In the genomic region with DNA sequence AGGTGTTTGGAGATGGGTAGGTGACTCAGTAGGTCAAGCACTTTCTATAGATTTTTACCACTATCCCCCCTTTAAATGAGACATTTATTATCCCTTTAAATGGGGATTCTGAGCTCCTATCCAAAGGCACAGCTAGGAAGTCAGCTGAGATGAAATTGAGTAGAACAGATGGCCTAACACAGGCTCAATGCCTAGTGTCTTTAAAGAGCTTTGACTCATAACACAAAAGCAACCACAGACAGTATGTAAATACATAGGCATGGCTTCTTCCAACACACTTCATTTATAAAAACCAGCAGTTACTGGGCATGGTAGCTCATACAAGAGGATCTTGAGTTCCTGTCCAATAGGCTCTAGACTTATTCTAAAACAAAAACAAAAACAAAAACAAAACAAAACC, we compare ENCODE assay signal across 25 mouse cellular contexts.
DNase-seq lines count a peak whose midpoint lies in the region; ATAC-seq lines count a peak whose summit lies in the region.
"Had no signal": no experiment of that assay in that cellular context is flagged by ENCODE, and none has a peak within 500 bp of the region (broad histone marks: within the 10 kb centered on the region; RNA-seq: fewer than 3 reads in every experiment).

No protein-coding gene starts in this region.

- no peaks in the 10 kb centered on the region for H3K4me1 ChIP-seq in hindbrain, embryonic 14.5 days (replicated peaks; ENCODE audit: control insufficient read depth, insufficient read depth, low read length)
- H3K4me1 ChIP-seq: embryonic facial prominence, embryonic 12.5 days; forebrain, embryonic 13.5 days; forebrain, embryonic 15.5 days had no signal

- no peak overlapping the region for H3K4me2 ChIP-seq in hindbrain, embryonic 14.5 days (replicated peaks)
- H3K4me2 ChIP-seq: embryonic facial prominence, embryonic 12.5 days; forebrain, embryonic 13.5 days; forebrain, embryonic 15.5 days had no signal

- no peak overlapping the region for H3K9ac ChIP-seq in hindbrain, embryonic 14.5 days
- H3K9ac ChIP-seq: embryonic facial prominence, embryonic 12.5 days; forebrain, embryonic 13.5 days; forebrain, embryonic 15.5 days; forebrain, postnatal 0 days had no signal

- no peak for ATAC-seq in hindbrain, embryonic 14.5 days (ENCODE audit: low FRiP score)
- ATAC-seq: activated CD4-positive, CD25-positive, alpha-beta regulatory T cell, adult 4 months; CD4-positive, CD25-positive, alpha-beta regulatory T cell, adult 4 months; forebrain, embryonic 13.5 days; forebrain, embryonic 15.5 days; forebrain, postnatal 0 days; Patski had no signal

- H3K27ac ChIP-seq in hindbrain, embryonic 14.5 days = no peak overlapping the region
- H3K27ac ChIP-seq: embryonic facial prominence, embryonic 10.5 days; embryonic facial prominence, embryonic 12.5 days; forebrain, embryonic 13.5 days; forebrain, embryonic 15.5 days had no signal

- H3K9me3 ChIP-seq in hindbrain, embryonic 14.5 days (ENCODE audit: control insufficient read depth, low read length) = no peaks in the 10 kb centered on the region
- H3K9me3 ChIP-seq: embryonic facial prominence, embryonic 10.5 days; forebrain, embryonic 13.5 days; forebrain, embryonic 15.5 days had no signal

- DNase-seq in cerebellum, adult 9-10 months = peak; percentile 1
- DNase-seq in cerebellum, adult 18-20 months = no peak
- DNase-seq in layer of hippocampus, adult 11-12 months (ENCODE audit: low spot score) = peak; percentile 6
- DNase-seq in layer of hippocampus, adult 8-10 months (ENCODE audit: low spot score in 2 of 2) = no peak
- peak; percentile 25 for DNase-seq in layer of hippocampus, adult 9-11 months
- DNase-seq in layer of hippocampus, postnatal 36 days = no peak
- peak; percentile 29 for DNase-seq in telencephalon, adult 2 months (ENCODE audit: low read depth, low spot score)
- no peak for DNase-seq in hindbrain, embryonic 14.5 days (ENCODE audit: low spot score)
- DNase-seq: adrenal gland, adult 8-10 months; adrenal gland, postnatal 14 days; adrenal gland, postnatal 36 days; B cell, adult 2 months; cerebellum, adult 11-12 months; cerebellum, adult 8-10 months; cerebellum, postnatal 10 days; forebrain, postnatal 0 days had no signal

- H3K27me3 ChIP-seq in hindbrain, embryonic 14.5 days (ENCODE audit: control insufficient read depth, insufficient read depth, low read length) = no peaks in the 10 kb centered on the region
- H3K27me3 ChIP-seq: CH12.LX; embryonic facial prominence, embryonic 12.5 days; forebrain, embryonic 13.5 days; forebrain, embryonic 15.5 days; Patski had no signal

- H3K4me3 ChIP-seq in hindbrain, embryonic 14.5 days (replicated peaks; ENCODE audit: low read length) = no peak overlapping the region
- H3K4me3 ChIP-seq: embryonic facial prominence, embryonic 10.5 days; embryonic facial prominence, embryonic 12.5 days; forebrain, embryonic 13.5 days; forebrain, embryonic 15.5 days had no signal

- H3K36me3 ChIP-seq in hindbrain, embryonic 14.5 days (replicated peaks; ENCODE audit: control insufficient read depth, insufficient read depth) = no peaks in the 10 kb centered on the region
- H3K36me3 ChIP-seq: embryonic facial prominence, embryonic 10.5 days; embryonic facial prominence, embryonic 12.5 days; forebrain, embryonic 15.5 days; G1E had no signal

Comparison
In these comparisons a context has a peak if more than half of its experiments do, and no peak if none do; other contexts are left out.
1. DNase-seq: peak in cerebellum, adult 9-10 months (single experiment), layer of hippocampus, adult 11-12 months (single experiment), layer of hippocampus, adult 9-11 months (single experiment) and telencephalon, adult 2 months (single experiment); none in cerebellum, adult 18-20 months (0 of 2), layer of hippocampus, adult 8-10 months (0 of 2), layer of hippocampus, postnatal 36 days (0 of 2) and hindbrain, embryonic 14.5 days (single experiment).